Mouse (Mus musculus) cerebellum, adult 8-10 months (tissue): Measurements from ENCODE around the gene Tenm4.

Experiments used
- DNase-seq: peaks from one replicate; pipeline ENCODE4 v3.0.0; 2022

Tenm4 gene

DNA sequence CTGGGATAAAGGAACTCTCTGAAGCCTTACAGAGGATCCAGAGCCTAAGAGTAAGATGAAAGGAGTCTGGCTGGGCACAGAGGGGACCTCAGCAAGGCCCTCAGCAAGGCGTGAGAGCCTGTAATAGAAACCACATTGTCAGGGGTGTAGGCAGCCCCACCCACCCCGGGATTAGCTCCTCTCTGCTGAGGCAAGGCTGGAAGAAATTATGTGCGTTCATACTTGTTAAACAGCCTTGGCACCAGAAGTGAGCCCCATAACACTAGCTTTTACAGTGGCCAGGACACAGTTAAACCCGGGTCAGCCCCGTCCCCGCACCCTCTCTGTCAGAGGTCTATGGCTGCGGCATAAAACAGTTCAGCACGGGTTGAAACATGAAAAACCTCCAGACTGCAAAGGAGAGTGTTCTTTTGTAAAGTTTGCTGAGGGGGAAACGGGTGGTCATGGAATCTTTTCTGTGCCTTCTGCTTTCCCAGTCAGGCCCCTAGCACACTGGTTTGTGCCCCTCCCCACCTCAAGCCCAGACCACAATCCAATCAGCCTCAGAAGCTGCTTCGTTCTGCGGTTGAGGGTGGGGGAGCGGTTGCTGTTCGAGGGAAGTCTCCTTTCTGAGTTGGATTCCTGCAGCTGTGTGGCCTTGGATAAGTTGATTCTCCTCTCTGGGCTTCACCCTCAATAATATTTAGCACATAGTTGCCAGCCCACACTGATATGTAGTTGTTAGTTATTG is 486.2 kb downstream of the Tenm4 start:
- DNase-seq, result no peak

DNA sequence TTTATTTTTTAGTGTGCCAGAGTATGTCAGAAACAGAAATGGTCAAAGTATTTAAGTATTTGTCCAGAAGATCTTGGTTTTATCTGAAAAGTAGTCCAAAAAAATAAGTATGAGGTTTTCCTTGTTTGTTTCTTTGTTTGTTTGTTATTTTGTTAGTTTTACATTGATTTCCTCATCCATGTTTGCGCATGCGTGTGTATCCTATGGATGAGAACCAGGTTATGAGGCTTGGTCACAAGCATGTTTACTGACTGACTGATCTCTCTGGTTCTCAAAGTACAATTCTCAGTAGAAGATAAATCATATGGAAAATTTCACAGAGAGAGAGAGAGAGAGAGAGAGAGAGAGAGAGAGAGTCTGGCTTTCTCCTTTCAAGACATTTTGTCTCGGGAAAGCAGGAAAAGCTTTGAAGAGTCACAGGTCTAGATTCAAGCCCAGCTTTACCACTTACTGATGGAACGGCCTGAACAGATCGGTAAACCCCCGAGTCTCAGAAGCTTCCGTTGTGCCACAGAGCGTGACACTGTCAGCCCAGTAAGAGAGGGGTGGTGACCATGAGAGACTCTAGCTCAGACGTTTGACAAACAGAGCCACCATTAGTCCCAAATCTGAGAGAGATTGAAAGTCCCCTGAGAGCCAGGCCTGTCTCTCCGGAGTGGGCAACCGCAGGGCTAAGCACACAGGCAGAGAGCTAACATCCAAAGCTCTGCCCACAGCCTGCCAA is 487.0 kb downstream of the Tenm4 start:
- no peak for DNase-seq

- no peak for DNase-seq
These were observed 489.9 kb downstream of the Tenm4 start for GRCm38 (mm10) chr7:96660907-96661306.

GRCm38 (mm10) chr7:96661352-96662169 is 490.5 kb downstream of the Tenm4 start:
- DNase-seq, result no peak

DNA sequence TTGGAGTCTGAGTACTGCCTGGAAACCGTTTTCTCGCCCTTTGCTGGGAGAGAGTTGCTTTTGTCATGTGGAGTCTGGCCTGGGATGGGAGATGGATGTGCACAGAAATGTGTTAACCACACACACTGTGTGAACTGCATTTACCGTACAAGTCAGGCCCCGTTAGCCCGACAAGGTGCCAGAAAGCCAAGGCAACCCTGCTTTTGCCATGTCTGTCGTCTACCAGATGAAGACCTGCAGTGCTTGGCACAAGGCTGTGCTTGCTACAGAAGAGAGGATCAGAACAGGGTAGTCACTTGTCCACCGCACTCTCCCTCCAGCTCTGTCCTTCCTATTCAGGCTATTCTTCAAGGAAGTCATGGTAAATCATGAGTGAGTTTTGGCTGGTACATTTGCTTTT is 492.3 kb downstream of the Tenm4 start:
- DNase-seq, result no peak

- DNase-seq, result no peak
These were observed 495.4 kb downstream of the Tenm4 start for GRCm38 (mm10) chr7:96666366-96666896.

GRCm38 (mm10) chr7:96667688-96668087 is 496.6 kb downstream of the Tenm4 start:
- DNase-seq, result no peak

DNA sequence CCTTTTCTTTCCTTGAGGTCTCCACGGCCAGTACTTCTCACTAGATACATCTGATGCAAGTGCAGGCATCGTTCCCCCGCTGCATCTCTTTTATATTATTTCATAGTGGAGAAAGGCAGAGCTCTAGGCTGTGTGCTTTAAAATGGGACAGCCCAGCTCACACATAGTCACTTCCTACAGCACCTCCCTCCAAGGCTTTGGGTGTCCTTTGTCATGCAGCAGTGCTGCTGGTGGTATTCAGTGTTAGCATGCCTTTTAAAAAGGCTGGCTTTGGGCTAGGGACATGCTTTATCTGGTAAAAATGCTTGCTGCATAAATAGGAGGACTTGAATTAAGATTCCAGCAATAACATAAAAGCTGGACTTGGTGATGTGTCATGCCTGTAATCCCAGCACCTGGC is 499.0 kb downstream of the Tenm4 start:
- DNase-seq, result no peak

GRCm38 (mm10) chr7:96672322-96672914 is 501.4 kb downstream of the Tenm4 start:
- DNase-seq, result no peak

DNA sequence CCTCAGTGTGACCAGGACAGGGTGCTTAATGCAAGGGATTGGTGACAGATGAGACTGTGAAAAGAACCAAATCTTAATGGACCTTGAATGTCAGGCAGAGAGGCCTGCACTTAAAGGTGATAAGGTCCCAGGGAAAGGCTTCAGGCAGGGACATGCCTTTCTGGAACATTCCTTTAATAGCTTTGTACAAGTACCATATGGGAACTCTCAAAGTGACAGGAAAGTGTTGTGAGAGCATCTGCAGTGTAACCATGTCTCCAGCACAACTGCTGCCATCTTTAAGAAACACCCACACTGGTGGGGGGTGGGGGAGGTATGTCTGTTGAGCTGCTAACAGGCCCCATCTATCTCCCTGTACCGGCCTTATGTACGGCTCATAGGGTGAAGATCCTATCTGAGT is 506.0 kb downstream of the Tenm4 start:
- no peak for DNase-seq

DNA sequence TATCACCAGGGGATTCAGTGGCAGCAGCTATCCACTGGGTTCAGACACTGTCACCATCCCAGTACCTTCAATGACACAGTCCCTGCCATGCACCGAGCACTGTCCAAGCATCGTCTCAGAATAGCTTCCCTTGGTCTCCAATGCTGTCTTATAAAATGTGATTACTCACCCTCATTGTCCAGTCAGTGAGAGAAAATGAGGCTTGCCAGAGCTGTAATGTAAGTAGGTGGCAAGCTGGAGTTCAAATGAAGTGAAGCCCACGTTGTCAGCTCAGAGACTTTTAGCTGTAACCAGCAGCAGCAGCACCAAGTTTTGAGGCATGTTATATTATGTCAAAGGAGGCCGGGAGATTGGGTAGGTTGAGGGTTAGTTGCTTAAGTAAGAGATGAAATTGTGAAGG is 507.2 kb downstream of the Tenm4 start:
- DNase-seq, result no peak

DNA sequence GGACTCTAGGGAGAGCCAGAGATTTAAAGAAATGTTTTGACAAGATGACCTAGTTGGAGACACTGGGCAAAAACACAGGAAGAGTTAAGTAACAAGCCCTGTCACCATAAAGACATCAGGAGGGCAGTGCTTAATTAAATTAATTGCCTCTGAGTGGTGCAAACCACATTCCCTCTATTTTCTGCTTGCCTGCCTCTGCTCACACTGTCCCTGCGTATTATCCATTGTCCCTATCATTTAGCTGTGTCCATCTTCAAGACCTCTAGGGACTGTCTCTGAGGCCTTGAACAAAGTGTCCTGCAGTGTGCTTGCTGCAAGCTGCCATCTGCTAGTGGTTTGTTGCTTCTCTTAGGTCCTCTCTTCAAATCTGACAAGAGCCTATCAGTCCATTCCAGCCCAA is 508.7 kb downstream of the Tenm4 start:
- no peak for DNase-seq

- DNase-seq, result no peak
These were observed 509.4 kb downstream of the Tenm4 start for GRCm38 (mm10) chr7:96680405-96680804.

DNA sequence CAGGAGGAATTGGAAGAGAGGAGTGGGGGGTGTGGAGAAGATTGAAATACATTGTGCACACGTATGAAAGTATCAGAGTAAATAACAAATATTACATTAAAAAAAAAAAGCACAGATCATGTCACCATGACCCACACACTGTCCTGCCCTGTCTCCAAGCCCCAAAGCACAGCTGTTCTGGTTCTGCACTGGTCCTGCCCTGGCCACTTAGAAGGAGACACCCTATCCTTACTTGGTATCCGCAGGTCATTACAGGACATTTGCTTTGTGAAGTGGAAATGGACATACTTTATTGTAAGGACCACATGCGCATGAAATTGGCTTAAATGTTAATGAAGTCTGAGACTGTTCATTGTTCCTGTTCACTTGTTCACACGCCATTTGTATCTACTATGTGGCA is 510.8 kb downstream of the Tenm4 start:
- DNase-seq, result no peak

GRCm38 (mm10) chr7:96688141-96688540 is 517.1 kb downstream of the Tenm4 start:
- DNase-seq, result no peak

GRCm38 (mm10) chr7:96701097-96701845 is 530.2 kb downstream of the Tenm4 start:
- no peak for DNase-seq

DNA sequence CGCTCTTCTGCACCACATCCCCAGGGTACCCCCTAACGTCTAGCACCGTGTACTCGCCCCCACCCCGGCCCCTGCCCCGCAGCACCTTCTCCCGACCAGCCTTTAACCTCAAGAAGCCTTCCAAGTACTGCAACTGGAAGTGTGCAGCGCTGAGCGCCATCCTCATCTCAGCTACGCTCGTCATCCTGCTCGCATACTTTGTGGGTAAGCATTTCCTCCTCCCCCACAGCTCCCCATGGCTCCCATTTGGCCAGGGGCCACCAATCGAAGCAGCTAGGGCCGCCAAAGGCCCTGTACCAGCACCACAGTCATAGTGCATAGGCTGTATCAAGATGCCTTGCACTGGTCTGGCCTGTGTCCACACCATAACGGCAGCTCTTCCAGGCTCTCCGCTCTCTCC is 532.9 kb downstream of the Tenm4 start:
- no peak for DNase-seq

DNA sequence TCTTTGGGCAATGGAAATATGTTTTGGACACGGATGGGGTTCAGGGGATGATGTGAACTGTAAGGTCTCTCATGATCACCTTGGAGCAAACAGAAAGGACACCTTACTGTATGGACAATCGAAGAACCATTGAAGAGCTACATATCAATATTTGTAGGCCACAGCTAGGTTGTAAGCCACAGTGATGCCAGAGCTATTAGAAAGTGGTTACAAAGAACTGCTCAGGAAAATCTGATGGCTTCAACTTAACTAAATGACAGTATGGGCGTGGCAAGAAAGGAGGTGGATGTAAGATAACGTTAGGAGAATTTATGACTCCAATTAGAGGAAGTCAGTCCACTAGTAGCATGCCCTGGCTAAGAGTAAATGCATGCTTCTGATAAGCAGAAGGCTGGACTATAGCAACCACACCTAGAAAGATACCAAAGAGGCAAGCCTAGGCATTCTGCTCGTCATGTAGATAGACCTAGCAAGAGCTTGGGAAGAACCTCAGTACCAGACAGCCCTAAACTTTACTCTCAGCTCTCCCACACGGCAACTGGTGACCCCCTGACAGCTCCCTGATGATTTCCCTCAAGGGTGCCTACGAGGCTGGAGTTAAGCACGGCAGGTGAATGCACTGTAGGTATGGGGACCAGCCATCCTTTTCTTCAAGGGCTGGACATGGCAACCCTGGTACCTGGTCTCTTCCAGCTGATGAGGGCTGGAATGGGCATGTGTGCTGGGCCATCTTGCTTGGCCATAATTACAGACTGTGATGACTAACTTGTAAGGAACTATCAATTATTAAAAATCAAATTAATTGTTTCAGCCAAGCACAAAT is 534.5 kb downstream of the Tenm4 start:
- DNase-seq, result no peak

GRCm38 (mm10) chr7:96706531-96706930 is 535.5 kb downstream of the Tenm4 start:
- no peak for DNase-seq

GRCm38 (mm10) chr7:96707112-96707511 is 536.1 kb downstream of the Tenm4 start:
- DNase-seq, result no peak

DNA sequence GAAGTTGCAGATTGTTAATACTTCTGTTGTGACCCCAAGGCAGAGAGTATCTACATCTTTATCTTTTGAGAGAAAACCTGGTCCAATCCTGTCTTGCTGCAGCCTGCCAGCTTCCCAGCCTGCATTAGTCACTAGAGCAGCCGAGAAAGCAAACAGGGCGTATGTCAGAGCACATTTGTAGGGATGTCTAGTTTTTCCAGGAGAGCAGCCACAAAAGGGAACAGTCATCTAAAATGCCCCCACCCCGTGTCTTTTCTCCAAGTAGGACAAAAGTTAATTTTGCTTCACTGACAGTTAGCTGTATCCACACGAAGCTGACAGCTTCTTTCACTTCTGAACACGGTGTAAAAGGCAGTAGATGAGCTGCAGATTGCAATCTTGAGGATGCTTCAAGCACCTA is 537.0 kb downstream of the Tenm4 start:
- DNase-seq, result no peak
